Mouse (Mus musculus): Measurements from ENCODE around the gene Resf1.

- TF ChIP-seq CTCF (IDR thresholded peaks at IDR 0.05; ENCODE audit: insufficient read depth, low read length): no peak
- no peak for TF ChIP-seq POLR2A (IDR thresholded peaks at IDR 0.05; ENCODE audit: borderline replicate concordance, extremely low read depth, low read depth, low read length)
Measured at GRCm38 (mm10) chr6:149383531-149383930, 74.3 kb downstream of the Resf1 start.
